Mouse (Mus musculus) stomach, embryonic 15.5 days (tissue): ENCODE results near the gene Ddx1. TPM values are rescaled to one million over a fixed set of nuclear protein-coding genes. Genes with fewer than 3 reads are reported as not detected.

Experiments used
- ATAC-seq: fragments of 200-750 bp; cut with Nextera tagmentation; 2 replicates; pipeline ENCODE4 v1.8.0; 2017; ENCODE audit warnings: low read depth, moderate number of reproducible peaks, moderate TSS enrichment; ENCODE audit not compliant: insufficient read depth, low FRiP score
- H3K27ac ChIP-seq: fragments of 300-500 bp; sonication (generic); 2 replicates; pipeline ENCODE4 v1.5.1; 2015; ENCODE audit warnings: mild to moderate bottlenecking, inconsistent platforms
- H3K27me3 ChIP-seq: fragments of 300-500 bp; sonication (generic); replicated peaks from 2 replicates; pipeline ENCODE4 v1.6.1; 2015; ENCODE audit warnings: inconsistent platforms
- H3K36me3 ChIP-seq: fragments of 300-500 bp; sonication (generic); 2 replicates; pipeline ENCODE4 v1.6.1; 2015; ENCODE audit warnings: inconsistent platforms
- H3K4me1 ChIP-seq: fragments of 300-500 bp; sonication (generic); 2 replicates; pipeline ENCODE4 v1.6.1; 2015; ENCODE audit warnings: inconsistent platforms
- H3K4me2 ChIP-seq: fragments of 300-500 bp; sonication (generic); 2 replicates; pipeline ENCODE4 v1.6.1; 2015; ENCODE audit warnings: mild to moderate bottlenecking, inconsistent platforms
- H3K4me3 ChIP-seq: fragments of 300-500 bp; sonication (generic); replicated peaks from 2 replicates; pipeline ENCODE4 v1.5.1; 2015; ENCODE audit warnings: inconsistent platforms
- H3K9ac ChIP-seq: fragments of 300-500 bp; sonication (generic); 2 replicates; pipeline ENCODE4 v1.6.1; 2015; ENCODE audit warnings: inconsistent platforms
- H3K9me3 ChIP-seq: fragments of 300-500 bp; sonication (generic); 2 replicates; pipeline ENCODE4 v1.6.1; 2016; ENCODE audit warnings: inconsistent platforms
- WGBS: fragments of 180-500 bp; shearing (Covaris S2); methylation state at CpG from one replicate; pipeline ENCODE4 v1.1.7; 2015; 5-methylcytosine and 5-hydroxymethylcytosine counted together
- polyA plus RNA-seq: library from polyadenylated mRNA; unstranded; fragments of >200 nt; fragmentation: Nextera tagmentation; extraction: Ambion mirVana; gene quantifications from 2 replicates; pipeline ENCODE4 v1.2.1, GENCODE M21; 2015

Ddx1 gene
- polyA plus RNA-seq, 1 experiment from 2014 or later = 110 TPM

- peaks cover 25% of the 10 kb centered on the region for H3K4me1 ChIP-seq
- no peaks in the 10 kb centered on the region for H3K27me3 ChIP-seq
- 58% methylated on average over 6 of the region's 6 CpGs for WGBS
- no peak overlapping the region for H3K4me2 ChIP-seq
- H3K4me3 ChIP-seq = no peak overlapping the region
- no peaks in the 10 kb centered on the region for H3K9me3 ChIP-seq
- H3K36me3 ChIP-seq = no peaks in the 10 kb centered on the region
- ATAC-seq = no peak
- no peak overlapping the region for H3K27ac ChIP-seq
- no peak overlapping the region for H3K9ac ChIP-seq
These were observed 71.4 kb downstream of the Ddx1 start for GRCm38 (mm10) chr12:13177606-13178005.

GRCm38 (mm10) chr12:13176927-13177326 is 72.1 kb downstream of the Ddx1 start:
- Histone ChIP-seq H3K9me3 (no peaks in the 10 kb centered on the region), H3K4me2 (no peak overlapping the region), H3K36me3 (no peaks in the 10 kb centered on the region), H3K27ac (peak overlapping the region; percentile 61; the same call in 1 of the 2 replicates), H3K4me3 (no peak overlapping the region), H3K4me1 (peaks cover 25% of the 10 kb centered on the region), H3K9ac (no peak overlapping the region), H3K27me3 (no peaks in the 10 kb centered on the region)
- no peak for ATAC-seq
- 38% methylated on average over 3 of the region's 3 CpGs for WGBS

DNA sequence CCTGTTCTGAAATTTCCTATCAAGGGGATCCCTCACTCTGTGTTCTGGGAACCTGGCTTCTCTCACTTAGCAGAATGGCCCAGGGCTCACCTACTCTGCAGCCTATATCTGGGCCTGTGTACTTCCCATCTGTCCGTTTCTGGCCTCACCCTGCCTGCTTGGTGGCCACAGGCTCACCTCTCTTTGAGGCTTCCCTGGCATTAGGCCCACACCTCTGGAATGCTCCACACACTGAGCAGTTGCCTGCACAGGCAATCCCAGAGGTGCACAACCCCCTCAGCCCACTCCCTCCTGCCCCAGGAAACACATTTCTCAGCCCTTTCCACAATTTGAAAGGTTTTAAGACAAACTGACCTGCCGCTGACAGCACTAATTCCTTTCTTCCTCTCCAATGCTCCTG is 72.9 kb downstream of the Ddx1 start:
- no peak overlapping the region for H3K9ac ChIP-seq
- no peaks in the 10 kb centered on the region for H3K36me3 ChIP-seq
- H3K9me3 ChIP-seq = no peaks in the 10 kb centered on the region
- H3K4me3 ChIP-seq = no peak overlapping the region
- H3K4me1 ChIP-seq = peaks cover 19% of the 10 kb centered on the region
- 28% methylated on average over 2 of the region's 2 CpGs for whole genome bisulfite sequencing
- no peak for ATAC-seq
- no peaks in the 10 kb centered on the region for H3K27me3 ChIP-seq
- H3K27ac ChIP-seq = peak overlapping the region; percentile 31; the same call in 1 of the 2 replicates
- H3K4me2 ChIP-seq = no peak overlapping the region

DNA sequence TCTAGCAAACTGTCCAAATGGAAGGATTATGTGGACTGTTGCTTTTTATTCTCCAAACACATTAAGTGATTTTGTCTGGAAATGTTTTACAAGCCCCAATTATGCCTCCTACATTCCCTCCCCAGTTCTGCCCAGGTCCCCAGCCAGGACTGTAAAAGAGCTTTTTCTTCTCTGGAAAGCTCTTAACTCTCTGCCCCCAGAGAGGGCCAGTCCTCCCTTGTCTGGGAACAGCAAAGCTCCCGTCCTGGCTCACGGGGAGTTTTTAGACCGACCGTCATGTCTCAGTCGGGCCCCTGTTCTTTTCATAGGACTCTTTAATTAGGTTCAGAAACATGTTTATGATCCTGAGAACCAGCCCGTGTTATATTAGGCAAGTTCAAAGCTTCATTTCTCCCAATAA is 75.0 kb downstream of the Ddx1 start:
- no peak for ATAC-seq
- 54% methylated on average over 6 of the region's 6 CpGs for WGBS

DNA sequence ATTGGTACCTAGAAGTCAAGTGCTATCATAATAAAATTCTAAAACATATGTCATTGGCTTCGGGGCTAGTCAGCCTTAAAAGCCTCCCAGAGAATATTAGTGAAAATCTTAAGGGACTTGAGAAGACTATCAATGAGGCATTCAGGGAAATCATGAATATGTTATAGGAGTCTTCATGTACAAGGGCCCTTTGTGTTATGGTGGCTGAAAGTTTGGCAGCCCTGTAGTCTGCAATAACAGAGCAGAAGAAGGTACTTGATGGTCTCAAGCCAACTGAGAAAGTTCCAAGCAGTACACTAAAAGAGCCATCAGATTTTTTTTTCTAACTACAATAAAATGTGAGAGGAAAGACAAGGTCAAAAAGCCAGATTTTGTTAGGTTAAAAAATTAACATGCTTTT is 80.9 kb downstream of the Ddx1 start:
- H3K27me3 ChIP-seq = no peaks in the 10 kb centered on the region
- H3K4me2 ChIP-seq = no peak overlapping the region
- H3K4me3 ChIP-seq = no peak overlapping the region
- ATAC-seq = no peak
- no peaks in the 10 kb centered on the region for H3K36me3 ChIP-seq
- no peak overlapping the region for H3K9ac ChIP-seq
- no peak overlapping the region for H3K27ac ChIP-seq
- WGBS = 78% methylated on average over 1 of the region's 1 CpGs
- no peaks in the 10 kb centered on the region for H3K9me3 ChIP-seq
- H3K4me1 ChIP-seq = no peaks in the 10 kb centered on the region

More for the DNA sequence above, 75.0 kb downstream of the Ddx1 start:
- no peak overlapping the region for H3K27ac ChIP-seq
- H3K27me3 ChIP-seq = no peaks in the 10 kb centered on the region
- no peak overlapping the region for H3K4me2 ChIP-seq
- H3K9me3 ChIP-seq = no peaks in the 10 kb centered on the region
- H3K4me3 ChIP-seq = no peak overlapping the region
- no peak overlapping the region for H3K9ac ChIP-seq
- H3K36me3 ChIP-seq = no peaks in the 10 kb centered on the region
- peaks cover 10% of the 10 kb centered on the region; the same call in 1 of the 2 replicates for H3K4me1 ChIP-seq

- Histone ChIP-seq H3K4me1 (no peaks in the 10 kb centered on the region), H3K27ac (no peak overlapping the region), H3K9me3 (no peaks in the 10 kb centered on the region), H3K4me2 (no peak overlapping the region), H3K36me3 (no peaks in the 10 kb centered on the region), H3K9ac (no peak overlapping the region), H3K4me3 (no peak overlapping the region), H3K27me3 (no peaks in the 10 kb centered on the region)
- 78% methylated on average over 5 of the region's 5 CpGs for WGBS
- no peak for ATAC-seq
These were observed 81.9 kb downstream of the Ddx1 start for GRCm38 (mm10) chr12:13167116-13167515.

Other genes with a start within 250 kb of the Ddx1 start
- 18.0 and 18.6 TPM in 2 replicates for gene Nbas, start 19.9 kb upstream of the Ddx1 start, polyA plus RNA-seq